Mouse (Mus musculus) liver, postnatal 0 days (tissue): Measurements from ENCODE around the gene March8. TPM values are rescaled to one million over a fixed set of nuclear protein-coding genes. Genes with fewer than 3 reads are reported as not detected.

Experiments used
- ATAC-seq: fragments of 200-750 bp; cut with Nextera tagmentation; 2 replicates; pipeline ENCODE4 v1.8.0; 2017; ENCODE audit warnings: mild to moderate bottlenecking, moderate library complexity
- DNase-seq: peaks from one replicate; pipeline ENCODE4 v3.0.0-alpha.2; 2016
- H3K27ac ChIP-seq: fragments of 300-500 bp; sonication (generic); 2 replicates; pipeline ENCODE4 v1.5.1; 2014; ENCODE audit warnings: antibody characterized with exemption, moderate library complexity, mild to moderate bottlenecking, low read depth
- H3K27me3 ChIP-seq: fragments of 300-500 bp; sonication (generic); 2 replicates; pipeline ENCODE4 v1.6.1; 2014; ENCODE audit warnings: low read length, control low read depth, mixed read lengths; ENCODE audit not compliant: insufficient read depth
- H3K36me3 ChIP-seq: fragments of 300-500 bp; sonication (generic); replicated peaks from 2 replicates; pipeline ENCODE4 v1.6.1; 2014; ENCODE audit warnings: mild to moderate bottlenecking, control low read depth, low read length, moderate library complexity, mixed read lengths; ENCODE audit not compliant: insufficient read depth
- H3K4me1 ChIP-seq: fragments of 300-500 bp; sonication (generic); 2 replicates; pipeline ENCODE4 v1.6.1; 2014; ENCODE audit warnings: antibody characterized with exemption, mild to moderate bottlenecking, control low read depth; ENCODE audit not compliant: insufficient read depth
- H3K4me2 ChIP-seq: fragments of 300-500 bp; sonication (generic); 2 replicates; pipeline ENCODE4 v1.6.1; 2014; ENCODE audit warnings: low read depth, mild to moderate bottlenecking, low read length, moderate library complexity, mixed read lengths
- H3K4me3 ChIP-seq: fragments of 300-500 bp; sonication (generic); 2 replicates; pipeline ENCODE4 v1.5.1; 2014; ENCODE audit warnings: low read depth, low read length
- H3K9ac ChIP-seq: fragments of 300-500 bp; sonication (generic); replicated peaks from 2 replicates; pipeline ENCODE4 v1.6.1; 2014; ENCODE audit warnings: mild to moderate bottlenecking, moderate library complexity
- H3K9me3 ChIP-seq: fragments of 300-500 bp; sonication (generic); 2 replicates; pipeline ENCODE4 v1.6.1; 2016; ENCODE audit warnings: mild to moderate bottlenecking, control low read depth, low read length, mixed read lengths
- CTCF ChIP-seq: sonication (generic); IDR thresholded peaks from 2 replicates; pipeline ENCODE4 v1.5.1; 2016; ENCODE audit warnings: antibody characterized with exemption, low read depth
- EP300 ChIP-seq: IDR thresholded peaks from 2 replicates; pipeline ENCODE4 v1.6.1; 2016; ENCODE audit warnings: antibody characterized with exemption, low read depth, mild to moderate bottlenecking
- WGBS: fragments of 180-500 bp; shearing (Covaris S2); extraction: QIAGEN DNeasy Blood & Tissue Kit; methylation state at CpG from one replicate; pipeline ENCODE4 v1.1.7; 2014; ENCODE audit not compliant: insufficient replicate concordance; 5-methylcytosine and 5-hydroxymethylcytosine counted together
- polyA plus RNA-seq: library from polyadenylated mRNA; unstranded; fragments of >200 nt; fragmentation: Nextera tagmentation; extraction: Ambion mirVana; gene quantifications from 2 replicates; pipeline ENCODE4 v1.2.1, GENCODE M21; 2015

March8 gene
- polyA plus RNA-seq, 1 experiment from 2014 or later, result 40.5 TPM

DNA sequence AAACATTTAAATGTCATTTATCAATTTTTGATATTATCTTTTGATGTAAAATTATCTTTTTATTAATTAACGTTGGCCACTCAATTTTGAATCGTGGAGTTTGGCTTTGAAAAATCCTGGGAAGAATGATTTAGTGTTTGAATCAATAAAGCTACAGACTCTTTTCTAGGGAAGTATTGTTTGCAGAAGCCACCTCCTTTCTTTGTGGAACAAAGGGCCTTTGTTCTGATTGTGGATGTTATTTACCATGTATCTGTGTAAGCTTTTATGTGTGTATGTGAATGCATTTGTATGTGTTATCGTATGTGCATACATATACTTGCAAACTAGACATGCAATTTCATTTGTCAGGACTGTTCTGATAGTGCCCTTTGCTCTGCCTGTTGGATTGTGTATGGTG, 48.7 kb downstream of the March8 start:
- no peak for DNase-seq
- 87% methylated on average over 3 of the region's 3 CpGs for WGBS
- peaks cover 7% of the 10 kb centered on the region; the same call in 1 of the 2 replicates for H3K36me3 ChIP-seq
- H3K4me3 ChIP-seq, result no peak overlapping the region
- no peak overlapping the region for H3K4me2 ChIP-seq
- no peaks in the 10 kb centered on the region for H3K27me3 ChIP-seq
- H3K4me1 ChIP-seq, result peaks cover 21% of the 10 kb centered on the region
- no peaks in the 10 kb centered on the region for H3K9me3 ChIP-seq
- H3K9ac ChIP-seq, result no peak overlapping the region
- TF ChIP-seq EP300 (no peak), CTCF (no peak)
- ATAC-seq, result no peak
- H3K27ac ChIP-seq, result no peak overlapping the region

GRCm38 (mm10) chr6:116388068-116388467, 50.2 kb downstream of the March8 start:
- DNase-seq (no peak), ATAC-seq (no peak)
- no peak overlapping the region for H3K4me3 ChIP-seq
- no peaks in the 10 kb centered on the region for H3K9me3 ChIP-seq
- no peak overlapping the region for H3K27ac ChIP-seq
- WGBS, result 87% methylated on average over 1 of the region's 1 CpGs
- H3K9ac ChIP-seq, result no peak overlapping the region
- TF ChIP-seq CTCF, result no peak
- no peak for TF ChIP-seq EP300
- no peak overlapping the region for H3K4me2 ChIP-seq
- H3K27me3 ChIP-seq, result no peaks in the 10 kb centered on the region
- H3K4me1 ChIP-seq, result peaks cover 15% of the 10 kb centered on the region
- peaks cover 9% of the 10 kb centered on the region; the same call in 1 of the 2 replicates for H3K36me3 ChIP-seq

- DNase-seq (no peak), ATAC-seq (no peak)
- Histone ChIP-seq H3K27ac (no peak overlapping the region), H3K9me3 (no peaks in the 10 kb centered on the region), H3K27me3 (no peaks in the 10 kb centered on the region), H3K4me1 (peaks cover 10% of the 10 kb centered on the region; the same call in 1 of the 2 replicates), H3K4me2 (no peak overlapping the region), H3K4me3 (no peak overlapping the region), H3K36me3 (peaks cover 9% of the 10 kb centered on the region; the same call in 1 of the 2 replicates), H3K9ac (no peak overlapping the region)
- TF ChIP-seq EP300, result no peak
- no peak for TF ChIP-seq CTCF
Observed at GRCm38 (mm10) chr6:116389481-116389880, 51.7 kb downstream of the March8 start.

DNA sequence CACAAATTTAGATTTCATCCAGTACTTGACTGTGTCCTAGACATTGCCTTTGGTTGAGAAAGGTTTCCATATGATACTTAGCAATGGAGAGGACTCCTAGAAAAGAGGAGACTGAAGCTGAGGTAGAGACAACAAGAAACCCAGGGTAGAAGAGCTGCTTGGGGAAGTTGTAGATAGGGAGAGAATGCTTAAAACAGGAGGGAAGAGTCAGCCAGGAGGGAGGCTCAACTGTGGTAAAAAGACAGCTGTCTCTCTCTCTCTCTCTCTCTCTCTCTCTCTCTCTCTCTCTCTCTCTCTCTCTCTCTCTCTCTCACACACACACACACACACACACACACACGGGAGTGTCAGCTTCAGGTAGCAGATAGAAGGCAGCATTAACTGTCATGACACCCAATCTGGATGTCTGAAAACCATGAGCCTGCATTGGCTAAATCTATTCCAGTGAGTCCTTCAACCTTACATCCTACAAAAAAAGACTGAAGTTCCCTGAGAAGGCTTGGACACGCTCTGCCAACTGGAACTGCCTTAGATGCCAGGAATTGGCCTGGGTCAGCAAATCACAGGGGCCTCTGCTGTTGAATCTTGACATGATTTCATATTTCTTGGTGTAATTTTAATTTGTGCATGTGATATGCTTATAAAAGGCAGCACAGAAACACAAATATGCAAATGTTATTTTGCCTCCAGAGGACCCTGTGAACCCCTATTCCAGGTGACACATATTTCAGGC, 57.3 kb downstream of the March8 start:
- no peak overlapping the region for H3K27ac ChIP-seq
- no peaks in the 10 kb centered on the region for H3K27me3 ChIP-seq
- no peak overlapping the region for H3K4me3 ChIP-seq
- no peak for DNase-seq
- ATAC-seq, result no peak
- H3K36me3 ChIP-seq, result peaks cover 30% of the 10 kb centered on the region
- no peak overlapping the region for H3K9ac ChIP-seq
- TF ChIP-seq EP300, result no peak
- TF ChIP-seq CTCF, result no peak
- no peaks in the 10 kb centered on the region for H3K4me1 ChIP-seq
- H3K4me2 ChIP-seq, result no peak overlapping the region
- WGBS, result 78% methylated on average over 2 of the region's 2 CpGs
- H3K9me3 ChIP-seq, result no peaks in the 10 kb centered on the region

- no peak overlapping the region for H3K4me2 ChIP-seq
- peaks cover 48% of the 10 kb centered on the region for H3K36me3 ChIP-seq
- no peaks in the 10 kb centered on the region for H3K27me3 ChIP-seq
- no peak for DNase-seq
- H3K9me3 ChIP-seq, result no peaks in the 10 kb centered on the region
- TF ChIP-seq CTCF, result no peak
- TF ChIP-seq EP300, result no peak
- H3K4me3 ChIP-seq, result no peak overlapping the region
- H3K27ac ChIP-seq, result no peak overlapping the region
- 82% methylated on average over 6 of the region's 6 CpGs for WGBS
- H3K9ac ChIP-seq, result no peak overlapping the region
- no peak for ATAC-seq
- H3K4me1 ChIP-seq, result no peaks in the 10 kb centered on the region
Observed at GRCm38 (mm10) chr6:116397621-116398020, 59.8 kb downstream of the March8 start.

- H3K36me3 ChIP-seq, result peaks cover 53% of the 10 kb centered on the region
Observed at GRCm38 (mm10) chr6:116398136-116398535, 60.3 kb downstream of the March8 start.

More at GRCm38 (mm10) chr6:116398136-116398535, 60.3 kb downstream of the March8 start:
- DNase-seq (no peak), ATAC-seq (no peak)
- Histone ChIP-seq H3K4me1 (no peaks in the 10 kb centered on the region), H3K9me3 (no peaks in the 10 kb centered on the region), H3K27me3 (no peaks in the 10 kb centered on the region), H3K4me3 (no peak overlapping the region), H3K9ac (no peak overlapping the region), H3K4me2 (no peak overlapping the region), H3K27ac (no peak overlapping the region)
- TF ChIP-seq CTCF (no peak), EP300 (no peak)
- WGBS, result 88% methylated on average over 2 of the region's 2 CpGs
